ENCODE assay signal across 12 mouse cellular contexts in genomic region chr9:59687416-59688046, GRCm38 (mm10). TPM values are rescaled to one million over a fixed set of nuclear protein-coding genes. Genes with fewer than 3 reads are reported as not detected.
A peak's percentile ranks its signal among the peaks of the same experiment; 100 is the strongest.
DNase-seq lines count a peak whose midpoint lies in the region; ATAC-seq and TF ChIP-seq lines count a peak whose summit lies in the region.
"Had no signal": no experiment of that assay in that cellular context is flagged by ENCODE, and none has a peak within 500 bp of the region (broad histone marks: within the 10 kb centered on the region; RNA-seq: fewer than 3 reads in every experiment).

No protein-coding gene starts in this region.

- POLR2A ChIA-PET in Patski (lab: Charles Lee): no interaction called here

- intact Hi-C loops in left cerebral cortex, postnatal 4 days (cut with DNase I): no loop called here
- intact Hi-C loops in left cerebral cortex, postnatal 14 days (cut with DNase I): no loop called here
- intact Hi-C loops in heart, postnatal 25 days (cut with DNase I): no loop called here

- CTCF ChIA-PET in Patski (lab: Charles Lee): no interaction called here

- in situ Hi-C loops in Patski (cut with MboI; ENCODE audit: low pct_unique_long_range_greater_than_20kb): no loop called here

- DNase-seq in left cerebral cortex, adult 18-20 months (ENCODE audit: low spot score in 2 of 2): peak; percentile 59 to 62
- no peak for DNase-seq in left cerebral cortex, postnatal 4 days
- peak; percentile 77 for DNase-seq in Patski (ENCODE audit: low read depth, low spot score)
- DNase-seq in left cerebral cortex, postnatal 14 days (ENCODE audit: low spot score in 2 of 2): peak; percentile 46 to 67
- peak; percentile 64 to 74 for DNase-seq in right cerebral cortex, postnatal 36 days (ENCODE audit: low spot score in 2 of 2)
- DNase-seq in heart, postnatal 25 days (ENCODE audit: low spot score): no peak
- no peak for DNase-seq in gastrocnemius, postnatal 4 days (ENCODE audit: low spot score in 2 of 2)
- DNase-seq: gastrocnemius, adult 2 months; heart, postnatal 10 days had no signal

- H3K27me3 ChIP-seq in Patski: no peaks in the 10 kb centered on the region
- H3K27me3 ChIP-seq: embryonic facial prominence, embryonic 15.5 days; limb, embryonic 15.5 days had no signal

- ATAC-seq in Patski: peak; percentile 80
- no peak for ATAC-seq in inflammation-experienced regulatory T-cells, adult 6 months

- no peak for TF ChIP-seq CTCF in Patski (IDR thresholded peaks at IDR 0.05)

RNA-seq across cellular contexts. Expression of gene Gramd2, which starts 7.6 kb away (rescaled TPM):
- 10 to 100 TPM; 11.8 to 14.7 TPM for total RNA-seq in left cerebral cortex, adult 18-20 months (2021)
- 10 to 100 TPM; 21.0 to 24.4 TPM for total RNA-seq in left cerebral cortex, postnatal 4 days (2021)
- 3.5 TPM for polyA plus RNA-seq in Patski (2021)
- total RNA-seq in left cerebral cortex, postnatal 14 days (2021): 10 to 100 TPM in 1 of 2 experiments, 1 to 10 TPM in 1; 9.6 to 11.0 TPM
- not detected for polyA plus RNA-seq in inflammation-experienced regulatory T-cells, adult 6 months (2017; shearing (Covaris generic))
- total RNA-seq in heart, postnatal 25 days (2021): not detected
- under 1 TPM; 0.54 to 0.60 TPM for total RNA-seq in gastrocnemius, postnatal 4 days (2021)

RNA-seq across cellular contexts. Expression of gene Pkm, which starts 31.4 kb away (rescaled TPM):
- 1,000 to 10,000 TPM; 1,425 to 1,430 TPM for total RNA-seq in left cerebral cortex, adult 18-20 months (2021)
- total RNA-seq in left cerebral cortex, postnatal 4 days (2021): 100 to 1,000 TPM; 517 to 569 TPM
- polyA plus RNA-seq in Patski (2021): 2,279 TPM
- 100 to 1,000 TPM; 876 TPM for total RNA-seq in left cerebral cortex, postnatal 14 days (2021)
- 1,000 to 10,000 TPM in 1 of 3 experiments, 100 to 1,000 TPM in 2; 745 to 1,024 (median 798) TPM for polyA plus RNA-seq in inflammation-experienced regulatory T-cells, adult 6 months (2017; shearing (Covaris generic))
- 1,000 to 10,000 TPM; 1,181 to 1,232 TPM for total RNA-seq in heart, postnatal 25 days (2021)
- 1,000 to 10,000 TPM; 1,566 to 1,695 TPM for total RNA-seq in gastrocnemius, postnatal 4 days (2021)

Comparison
In these comparisons a context has a peak if more than half of its experiments do, and no peak if none do; other contexts are left out.
1. DNase-seq: peak in left cerebral cortex, adult 18-20 months (2 of 2), Patski (single experiment), left cerebral cortex, postnatal 14 days (2 of 2) and right cerebral cortex, postnatal 36 days (2 of 2); none in left cerebral cortex, postnatal 4 days (single experiment), heart, postnatal 25 days (single experiment) and gastrocnemius, postnatal 4 days (0 of 2).
2. RNA of gene Gramd2, which starts 7.6 kb away (total RNA-seq): 21.0 to 24.4 TPM in left cerebral cortex, postnatal 4 days, 11.8 to 14.7 TPM in left cerebral cortex, adult 18-20 months and 9.6 to 11.0 TPM in left cerebral cortex, postnatal 14 days; 0.54 to 0.60 TPM in gastrocnemius, postnatal 4 days and not detected in heart, postnatal 25 days; every median in the first group is over 4 times any median in the second.